Mouse (Mus musculus): ENCODE results near the gene Gm14443. TPM values are rescaled to one million over a fixed set of nuclear protein-coding genes. Genes with fewer than 3 reads are reported as not detected.

Gm14443 gene
- polyA plus RNA-seq, 1 experiment from 2014 or later = not detected

Other genes starting within 250 kb of the Gm14443 start
- gene Gm14444, start 165.6 kb downstream of the Gm14443 start, polyA plus RNA-seq (2015; fragmentation: Nextera tagmentation; extraction: Ambion mirVana) = not detected in 2 replicates
- gene Gm14393, start 108.1 kb downstream of the Gm14443 start, polyA plus RNA-seq (2015; fragmentation: Nextera tagmentation; extraction: Ambion mirVana) = 0.39 TPM in 1 of 2 replicates, not detected in the other
- 1.2 and 2.4 TPM in 2 replicates for gene Gm14399, start 33.9 kb downstream of the Gm14443 start, polyA plus RNA-seq (2015; fragmentation: Nextera tagmentation; extraction: Ambion mirVana)
- 0.22 and 1.4 TPM in 2 replicates for gene Gm14391, start 31.0 kb upstream of the Gm14443 start, polyA plus RNA-seq (2015; fragmentation: Nextera tagmentation; extraction: Ambion mirVana)
- gene Gm14440, start 99.3 kb upstream of the Gm14443 start, polyA plus RNA-seq (2015; fragmentation: Nextera tagmentation; extraction: Ambion mirVana) = not detected in 2 replicates
- 2.5 and 2.8 TPM in 2 replicates for gene Gm4631, start 162.3 kb upstream of the Gm14443 start, polyA plus RNA-seq (2015; fragmentation: Nextera tagmentation; extraction: Ambion mirVana)
- gene Zfp968, start 196.6 kb upstream of the Gm14443 start, polyA plus RNA-seq (2015; fragmentation: Nextera tagmentation; extraction: Ambion mirVana) = 1.2 and 1.8 TPM in 2 replicates